Mouse (Mus musculus): Measurements from ENCODE around the gene Tnfaip2. TPM values are rescaled to one million over a fixed set of nuclear protein-coding genes. Genes with fewer than 3 reads are reported as not detected.

Tnfaip2 gene
- polyA plus RNA-seq, 1 experiment from 2014 or later, result 4.6 TPM

- H3K4me1 ChIP-seq (ENCODE audit: control insufficient read depth, insufficient read depth, low read length), result peaks cover 4% of the 10 kb centered on the region; the same call in 1 of the 2 replicates
- no peak overlapping the region for H3K27ac ChIP-seq (replicated peaks; ENCODE audit: low read depth, low read length)
- ATAC-seq (replicated peaks; ENCODE audit: insufficient number of reproducible peaks, low FRiP score, low TSS enrichment, low read depth) (no peak), DNase-seq (ENCODE audit: low spot score) (no peak)
- peak overlapping the region; percentile 29 for H3K4me3 ChIP-seq (ENCODE audit: low read depth, low read length)
- WGBS, result 4% methylated on average over 43 of the region's 43 CpGs
- peak overlapping the region; percentile 44 for H3K9ac ChIP-seq (replicated peaks; ENCODE audit: low read length)
- H3K4me2 ChIP-seq (ENCODE audit: low read depth, low read length), result peak overlapping the region; percentile 64
- H3K36me3 ChIP-seq (replicated peaks; ENCODE audit: control insufficient read depth, insufficient read depth, low read depth, low read length), result no peaks in the 10 kb centered on the region
- H3K9me3 ChIP-seq (replicated peaks; ENCODE audit: control insufficient read depth, low read length), result no peaks in the 10 kb centered on the region
- peaks cover 62% of the 10 kb centered on the region for H3K27me3 ChIP-seq (ENCODE audit: control insufficient read depth, insufficient read depth, low read length)
Observed at GRCm38 (mm10) chr12:111423570-111424129, 18.6 kb upstream of the Tnfaip2 start.

- Histone ChIP-seq H3K9ac (replicated peaks; ENCODE audit: low read length) (no peak overlapping the region), H3K27ac (replicated peaks; ENCODE audit: low read depth, low read length) (no peak overlapping the region), H3K4me2 (ENCODE audit: low read depth, low read length) (no peak overlapping the region), H3K4me1 (ENCODE audit: control insufficient read depth, insufficient read depth, low read length) (peaks cover 4% of the 10 kb centered on the region; the same call in 1 of the 2 replicates), H3K4me3 (ENCODE audit: low read depth, low read length) (no peak overlapping the region), H3K36me3 (replicated peaks; ENCODE audit: control insufficient read depth, insufficient read depth, low read depth, low read length) (no peaks in the 10 kb centered on the region), H3K27me3 (ENCODE audit: control insufficient read depth, insufficient read depth, low read length) (peaks cover 65% of the 10 kb centered on the region), H3K9me3 (replicated peaks; ENCODE audit: control insufficient read depth, low read length) (no peaks in the 10 kb centered on the region)
- WGBS, result 15% methylated on average over 9 of the region's 9 CpGs
- no peak for ATAC-seq (replicated peaks; ENCODE audit: insufficient number of reproducible peaks, low FRiP score, low TSS enrichment, low read depth)
- no peak for DNase-seq (ENCODE audit: low spot score)
Observed at GRCm38 (mm10) chr12:111424547-111424946, 17.7 kb upstream of the Tnfaip2 start.

- Histone ChIP-seq H3K9me3 (replicated peaks; ENCODE audit: control insufficient read depth, low read length) (no peaks in the 10 kb centered on the region), H3K27me3 (ENCODE audit: control insufficient read depth, insufficient read depth, low read length) (peaks cover 67% of the 10 kb centered on the region), H3K4me1 (ENCODE audit: control insufficient read depth, insufficient read depth, low read length) (peaks cover 4% of the 10 kb centered on the region; the same call in 1 of the 2 replicates), H3K36me3 (replicated peaks; ENCODE audit: control insufficient read depth, insufficient read depth, low read depth, low read length) (no peaks in the 10 kb centered on the region), H3K4me2 (ENCODE audit: low read depth, low read length) (no peak overlapping the region; the same call in 1 of the 2 replicates), H3K4me3 (ENCODE audit: low read depth, low read length) (no peak overlapping the region), H3K9ac (replicated peaks; ENCODE audit: low read length) (no peak overlapping the region), H3K27ac (replicated peaks; ENCODE audit: low read depth, low read length) (no peak overlapping the region)
- DNase-seq (ENCODE audit: low spot score) (peak; percentile 90), ATAC-seq (replicated peaks; ENCODE audit: insufficient number of reproducible peaks, low FRiP score, low TSS enrichment, low read depth) (no peak; the same call in 1 of the 2 replicates)
- 3% methylated on average over 15 of the region's 15 CpGs for WGBS
Observed at GRCm38 (mm10) chr12:111425258-111425657, 17.0 kb upstream of the Tnfaip2 start.

- Histone ChIP-seq H3K27ac (replicated peaks; ENCODE audit: low read depth, low read length) (no peak overlapping the region), H3K9me3 (replicated peaks; ENCODE audit: control insufficient read depth, low read length) (no peaks in the 10 kb centered on the region), H3K9ac (replicated peaks; ENCODE audit: low read length) (no peak overlapping the region), H3K4me2 (ENCODE audit: low read depth, low read length) (no peak overlapping the region), H3K27me3 (ENCODE audit: control insufficient read depth, insufficient read depth, low read length) (peaks cover 73% of the 10 kb centered on the region), H3K4me3 (ENCODE audit: low read depth, low read length) (no peak overlapping the region), H3K4me1 (ENCODE audit: control insufficient read depth, insufficient read depth, low read length) (peaks cover 7% of the 10 kb centered on the region; the same call in 1 of the 2 replicates), H3K36me3 (replicated peaks; ENCODE audit: control insufficient read depth, insufficient read depth, low read depth, low read length) (no peaks in the 10 kb centered on the region)
- peak; percentile 91 for DNase-seq (ENCODE audit: low spot score)
- 0 out of 2 replicates have a peak, but pooled peaks have one; percentile 27 for ATAC-seq (replicated peaks; ENCODE audit: insufficient number of reproducible peaks, low FRiP score, low TSS enrichment, low read depth)
- WGBS, result 17% methylated on average over 29 of the region's 29 CpGs
Observed at GRCm38 (mm10) chr12:111425789-111426460, 16.3 kb upstream of the Tnfaip2 start.

GRCm38 (mm10) chr12:111427438-111428113, 14.7 kb upstream of the Tnfaip2 start:
- ATAC-seq (replicated peaks; ENCODE audit: insufficient number of reproducible peaks, low FRiP score, low TSS enrichment, low read depth), result no peak
- no peak overlapping the region for H3K4me2 ChIP-seq (ENCODE audit: low read depth, low read length)
- no peak overlapping the region for H3K27ac ChIP-seq (replicated peaks; ENCODE audit: low read depth, low read length)
- no peak for DNase-seq (ENCODE audit: low spot score)
- peaks cover 62% of the 10 kb centered on the region for H3K27me3 ChIP-seq (ENCODE audit: control insufficient read depth, insufficient read depth, low read length)
- H3K36me3 ChIP-seq (replicated peaks; ENCODE audit: control insufficient read depth, insufficient read depth, low read depth, low read length), result no peaks in the 10 kb centered on the region
- peaks cover 7% of the 10 kb centered on the region for H3K4me1 ChIP-seq (ENCODE audit: control insufficient read depth, insufficient read depth, low read length)
- 47% methylated on average over 12 of the region's 12 CpGs for WGBS
- no peak overlapping the region for H3K4me3 ChIP-seq (ENCODE audit: low read depth, low read length)
- no peaks in the 10 kb centered on the region for H3K9me3 ChIP-seq (replicated peaks; ENCODE audit: control insufficient read depth, low read length)
- H3K9ac ChIP-seq (replicated peaks; ENCODE audit: low read length), result no peak overlapping the region

- DNase-seq (ENCODE audit: low spot score), result no peak
- H3K9ac ChIP-seq (replicated peaks; ENCODE audit: low read length), result no peak overlapping the region; the same call in 1 of the 2 replicates
- H3K4me1 ChIP-seq (ENCODE audit: control insufficient read depth, insufficient read depth, low read length), result peaks cover 7% of the 10 kb centered on the region
- no peak overlapping the region for H3K27ac ChIP-seq (replicated peaks; ENCODE audit: low read depth, low read length)
- no peak for ATAC-seq (replicated peaks; ENCODE audit: insufficient number of reproducible peaks, low FRiP score, low TSS enrichment, low read depth)
- no peak overlapping the region for H3K4me3 ChIP-seq (ENCODE audit: low read depth, low read length)
- peak overlapping the region; percentile 19 for H3K4me2 ChIP-seq (ENCODE audit: low read depth, low read length)
- WGBS, result 20% methylated on average over 8 of the region's 8 CpGs
- H3K36me3 ChIP-seq (replicated peaks; ENCODE audit: control insufficient read depth, insufficient read depth, low read depth, low read length), result no peaks in the 10 kb centered on the region
- no peaks in the 10 kb centered on the region for H3K9me3 ChIP-seq (replicated peaks; ENCODE audit: control insufficient read depth, low read length)
- H3K27me3 ChIP-seq (ENCODE audit: control insufficient read depth, insufficient read depth, low read length), result peaks cover 54% of the 10 kb centered on the region
Observed at GRCm38 (mm10) chr12:111428364-111428763, 13.9 kb upstream of the Tnfaip2 start.

GRCm38 (mm10) chr12:111428961-111429911, 13.0 kb upstream of the Tnfaip2 start:
- DNase-seq (ENCODE audit: low spot score), result peak; percentile 72
- Histone ChIP-seq H3K9me3 (replicated peaks; ENCODE audit: control insufficient read depth, low read length) (no peaks in the 10 kb centered on the region), H3K4me3 (ENCODE audit: low read depth, low read length) (peak overlapping the region; percentile 24), H3K27ac (replicated peaks; ENCODE audit: low read depth, low read length) (no peak overlapping the region), H3K9ac (replicated peaks; ENCODE audit: low read length) (peak overlapping the region; percentile 43), H3K27me3 (ENCODE audit: control insufficient read depth, insufficient read depth, low read length) (peaks cover 45% of the 10 kb centered on the region), H3K36me3 (replicated peaks; ENCODE audit: control insufficient read depth, insufficient read depth, low read depth, low read length) (no peaks in the 10 kb centered on the region), H3K4me2 (ENCODE audit: low read depth, low read length) (peak overlapping the region; percentile 59), H3K4me1 (ENCODE audit: control insufficient read depth, insufficient read depth, low read length) (peaks cover 7% of the 10 kb centered on the region)
- under 1% methylated on average over 40 of the region's 40 CpGs for WGBS
- no peak for ATAC-seq (replicated peaks; ENCODE audit: insufficient number of reproducible peaks, low FRiP score, low TSS enrichment, low read depth)
